Mouse (Mus musculus) C2C12 (cell line): ENCODE results near the gene Med31. TPM values are rescaled to one million over a fixed set of nuclear protein-coding genes. Genes with fewer than 3 reads are reported as not detected.

Experiments used
- H3K27me3 ChIP-seq: one replicate; pipeline ENCODE4 v1.6.1; 2011; ENCODE audit not compliant: control insufficient read depth, insufficient read depth, insufficient read length
- H3K36me3 ChIP-seq: one replicate; pipeline ENCODE4 v1.6.1; 2011; ENCODE audit not compliant: control insufficient read depth, insufficient read depth
- H3K4me3 ChIP-seq: one replicate; pipeline ENCODE4 v1.5.1; 2011; ENCODE audit warnings: mild to moderate bottlenecking, control low read depth; ENCODE audit not compliant: poor library complexity, insufficient read depth, severe bottlenecking
- H3K79me2 ChIP-seq: one replicate; pipeline ENCODE4 v1.6.1; 2011; ENCODE audit not compliant: control insufficient read depth, insufficient read depth
- H3K79me3 ChIP-seq: one replicate; pipeline ENCODE4 v1.6.1; 2011; ENCODE audit warnings: low read depth, control low read depth
- H3ac ChIP-seq: one replicate; pipeline ENCODE3; 2011; ENCODE audit warnings: low read depth; ENCODE audit not compliant: control insufficient read depth, insufficient read length
- CEBPB ChIP-seq: IDR thresholded peaks from one replicate; pipeline ENCODE4 v1.6.1; 2011; ENCODE audit warnings: low read depth, mild to moderate bottlenecking, control low read depth, moderate library complexity
- CTCF ChIP-seq: IDR thresholded peaks from one replicate; pipeline ENCODE4 v1.5.1; 2011; ENCODE audit not compliant: control insufficient read depth, insufficient read depth, insufficient read length
- FOSL1 ChIP-seq: IDR thresholded peaks from one replicate; pipeline ENCODE4 v1.8.0; 2011; ENCODE audit warnings: mild to moderate bottlenecking, low read length; ENCODE audit not compliant: poor library complexity, insufficient read depth, severe bottlenecking
- MAX ChIP-seq: IDR thresholded peaks from one replicate; pipeline ENCODE4 v1.6.1; 2011; ENCODE audit warnings: mild to moderate bottlenecking, control low read depth
- MYOD1 ChIP-seq: IDR thresholded peaks from one replicate; pipeline ENCODE4 v1.6.1; 2011; ENCODE audit warnings: low read depth; ENCODE audit not compliant: control insufficient read depth, insufficient read length
- MYOG ChIP-seq: IDR thresholded peaks from one replicate; pipeline ENCODE4 v1.6.1; 2011; ENCODE audit not compliant: control insufficient read depth, insufficient read length; ENCODE audit errors: extremely low read depth
- USF1 ChIP-seq: IDR thresholded peaks from one replicate; pipeline ENCODE4 v1.6.1; 2011; ENCODE audit warnings: low read depth, mild to moderate bottlenecking, control low read depth, moderate library complexity
- polyA plus RNA-seq: library from polyadenylated mRNA; unstranded; fragments of >200 nt; fragmentation: generic; extraction: Trizol; gene quantifications from one replicate; pipeline ENCODE4 v1.2.1, GENCODE M21; 2012; ENCODE audit warnings: missing spikeins

Gene Med31
- polyA plus RNA-seq, 1 experiment: 17.8 TPM

DNA sequence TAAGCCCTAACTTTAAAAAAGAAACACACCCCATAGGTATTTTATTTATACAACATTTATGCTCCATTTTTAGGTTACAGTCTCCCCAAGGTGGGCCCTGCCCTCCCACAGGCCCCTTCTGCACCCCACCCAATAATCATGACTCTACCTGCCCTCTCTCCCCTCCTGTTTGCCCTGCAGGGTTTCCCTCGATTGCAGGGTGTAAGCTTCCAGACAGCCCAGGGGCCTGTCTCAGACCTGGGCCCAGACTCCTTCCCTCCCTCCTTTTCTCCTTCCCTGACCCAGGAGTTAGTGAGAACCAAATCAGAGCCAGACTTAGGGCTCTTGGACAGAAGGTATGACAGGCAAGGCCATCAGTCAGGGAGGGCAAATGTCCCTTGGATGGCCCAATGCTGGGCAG lies 17.6 kb upstream of the Med31 start:
- Histone ChIP-seq H3K4me3 (no peak overlapping the region), H3K36me3 (no peaks in the 10 kb centered on the region), H3K79me3 (no peaks in the 10 kb centered on the region), H3K79me2 (no peaks in the 10 kb centered on the region), H3ac (no peak overlapping the region), H3K27me3 (no peaks in the 10 kb centered on the region)
- TF ChIP-seq USF1: no peak
- no peak for TF ChIP-seq CTCF
- no peak for TF ChIP-seq MAX
- TF ChIP-seq CEBPB: no peak
- TF ChIP-seq MYOG: no peak
- no peak for TF ChIP-seq FOSL1
- no peak for TF ChIP-seq MYOD1

DNA sequence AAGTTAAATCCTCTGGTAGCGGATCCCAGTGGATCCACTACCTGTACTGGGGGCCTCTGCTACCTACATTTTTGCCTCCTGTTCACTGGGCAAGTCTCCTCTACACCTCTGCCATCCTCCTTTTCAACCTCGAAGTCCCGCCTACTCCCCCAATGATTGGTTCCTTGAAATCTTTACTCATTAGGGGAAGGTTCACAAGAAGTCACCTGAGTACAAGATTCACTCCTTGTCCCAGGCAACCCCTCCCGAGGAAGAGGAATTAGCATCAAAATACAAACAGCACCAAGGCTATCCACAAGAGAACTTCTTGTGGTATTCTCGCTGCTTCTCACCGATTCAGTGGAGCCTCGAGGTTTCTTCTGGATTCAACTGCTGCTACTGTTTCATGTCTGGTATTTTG lies 16.7 kb upstream of the Med31 start:
- TF ChIP-seq MAX (no peak), FOSL1 (no peak), CEBPB (no peak), USF1 (no peak), CTCF (no peak), MYOG (no peak), MYOD1 (no peak)
- H3K79me2 ChIP-seq: no peaks in the 10 kb centered on the region
- H3ac ChIP-seq: no peak overlapping the region
- H3K27me3 ChIP-seq: no peaks in the 10 kb centered on the region
- no peak overlapping the region for H3K4me3 ChIP-seq
- no peaks in the 10 kb centered on the region for H3K79me3 ChIP-seq
- no peaks in the 10 kb centered on the region for H3K36me3 ChIP-seq

DNA sequence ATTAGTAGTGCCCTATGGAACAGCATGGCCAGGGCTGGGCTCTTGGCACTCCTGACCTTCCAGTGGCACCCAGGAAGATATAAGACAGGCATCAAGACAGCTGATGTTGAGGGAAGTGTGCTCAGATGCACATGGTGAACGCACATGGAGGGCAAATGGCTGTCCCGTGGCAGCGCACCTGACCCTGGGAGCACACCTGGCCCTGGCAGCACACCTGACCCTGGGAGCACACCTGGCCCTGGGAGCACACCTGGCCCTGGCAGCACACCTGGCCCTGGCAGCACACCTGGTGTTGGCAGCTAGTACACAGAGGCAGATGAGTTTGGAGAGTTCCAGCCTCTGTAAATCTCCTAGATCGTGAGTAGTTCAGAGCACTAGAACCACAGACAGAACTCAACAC lies 13.1 kb upstream of the Med31 start:
- Histone ChIP-seq H3K79me3 (no peaks in the 10 kb centered on the region), H3K79me2 (no peaks in the 10 kb centered on the region), H3ac (no peak overlapping the region), H3K27me3 (no peaks in the 10 kb centered on the region), H3K4me3 (no peak overlapping the region), H3K36me3 (no peaks in the 10 kb centered on the region)
- TF ChIP-seq MYOD1 (no peak), CTCF (no peak), FOSL1 (no peak), CEBPB (no peak), USF1 (no peak), MAX (no peak), MYOG (no peak)

DNA sequence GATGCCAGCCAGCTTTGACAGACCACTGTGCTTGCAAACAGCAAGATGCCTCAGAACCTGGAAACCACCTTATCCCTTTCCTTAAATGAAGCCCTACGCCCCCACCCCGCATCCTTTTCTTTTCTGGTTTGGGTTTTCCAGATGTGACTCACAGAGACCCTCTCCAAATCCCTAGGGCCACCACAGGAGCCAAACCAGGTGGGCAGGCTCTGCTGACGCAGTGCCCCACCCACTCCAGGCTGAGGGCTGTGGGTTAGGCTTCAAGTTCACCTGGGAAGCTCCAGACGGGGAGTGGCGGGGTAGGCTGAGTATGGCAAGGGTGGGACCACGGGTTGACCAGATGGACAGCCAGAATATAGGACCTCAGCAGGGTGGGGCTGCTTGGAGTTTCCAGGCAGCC lies 11.5 kb upstream of the Med31 start:
- Histone ChIP-seq H3K27me3 (no peaks in the 10 kb centered on the region), H3K36me3 (no peaks in the 10 kb centered on the region), H3K4me3 (no peak overlapping the region), H3K79me3 (no peaks in the 10 kb centered on the region), H3K79me2 (no peaks in the 10 kb centered on the region), H3ac (no peak overlapping the region)
- TF ChIP-seq MYOG: no peak
- no peak for TF ChIP-seq CEBPB
- TF ChIP-seq FOSL1: no peak
- TF ChIP-seq MYOD1: no peak
- TF ChIP-seq CTCF: no peak
- TF ChIP-seq USF1: no peak
- TF ChIP-seq MAX: no peak

DNA sequence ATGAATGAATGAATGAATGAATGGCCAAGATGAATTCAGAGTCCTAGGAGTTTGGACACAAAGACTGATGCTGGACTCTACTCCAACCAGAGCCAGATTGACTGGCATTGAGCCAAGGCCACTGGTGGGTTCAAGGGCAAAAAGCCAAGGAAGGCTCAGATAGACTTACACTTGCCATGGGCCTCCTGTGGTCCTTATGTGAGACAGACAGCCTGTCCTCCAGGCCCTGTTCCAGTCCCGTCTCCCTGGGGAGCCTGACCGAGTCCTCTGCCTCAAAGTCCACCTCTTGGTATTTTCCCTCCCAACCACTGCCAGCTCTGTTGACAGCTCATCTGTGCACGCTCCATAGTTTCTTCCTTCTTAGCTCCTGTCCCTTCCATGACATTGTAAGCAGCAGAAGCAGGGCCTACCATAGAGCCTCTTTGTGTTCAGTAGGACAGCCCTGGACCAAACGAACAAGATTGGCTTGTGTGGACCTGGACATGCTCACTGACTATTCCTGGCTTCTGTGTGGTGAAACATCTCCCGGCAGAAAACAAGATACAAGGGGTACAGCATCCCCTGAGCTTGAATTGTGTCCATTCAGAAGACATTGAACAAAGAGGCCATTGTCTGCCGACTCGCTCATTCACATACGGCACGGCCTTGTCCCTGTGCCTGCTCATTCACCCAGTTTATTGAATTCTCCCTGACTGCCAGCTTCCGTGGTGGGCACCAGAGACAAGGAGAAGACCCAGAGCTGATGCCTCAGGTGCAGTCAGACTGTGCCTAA lies 10.8 kb upstream of the Med31 start:
- no peak overlapping the region for H3K4me3 ChIP-seq
- H3K27me3 ChIP-seq: no peaks in the 10 kb centered on the region
- H3K79me2 ChIP-seq: no peaks in the 10 kb centered on the region
- TF ChIP-seq CEBPB: no peak
- TF ChIP-seq MAX: no peak
- no peak for TF ChIP-seq FOSL1
- TF ChIP-seq USF1: no peak
- TF ChIP-seq MYOD1: no peak
- TF ChIP-seq CTCF: no peak
- no peak for TF ChIP-seq MYOG
- H3ac ChIP-seq: no peak overlapping the region
- no peaks in the 10 kb centered on the region for H3K79me3 ChIP-seq
- no peaks in the 10 kb centered on the region for H3K36me3 ChIP-seq

DNA sequence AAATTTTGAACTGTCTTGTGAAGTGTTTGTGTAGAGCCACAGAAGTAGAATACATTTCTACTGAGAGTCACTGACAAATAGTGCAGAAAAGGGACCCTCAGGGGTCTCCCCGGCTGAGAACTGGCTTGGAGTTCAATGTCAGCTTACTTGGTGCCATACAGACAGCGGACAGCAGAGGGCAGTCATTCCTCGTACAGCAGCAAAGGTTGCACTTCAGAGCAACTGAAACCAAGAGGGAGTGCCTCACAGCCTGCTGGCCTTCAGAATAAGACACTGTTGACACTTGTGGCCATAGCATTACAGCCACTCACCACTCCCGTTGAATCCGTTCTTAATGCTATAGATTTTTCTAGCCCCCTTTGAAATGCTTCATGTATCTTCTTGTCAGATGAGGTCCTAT lies 9.5 kb upstream of the Med31 start:
- Histone ChIP-seq H3ac (no peak overlapping the region), H3K79me3 (no peaks in the 10 kb centered on the region), H3K79me2 (no peaks in the 10 kb centered on the region), H3K27me3 (no peaks in the 10 kb centered on the region), H3K4me3 (no peak overlapping the region), H3K36me3 (no peaks in the 10 kb centered on the region)
- TF ChIP-seq USF1 (no peak), CTCF (peak; percentile 92), MAX (peak; percentile 31)
